Mouse (Mus musculus) CH12.LX (cell line): ENCODE measurements around the gene Mark1. TPM values are rescaled to one million over a fixed set of nuclear protein-coding genes. Genes with fewer than 3 reads are reported as not detected.

ENCODE experiments used
- DNase-seq: peaks from one replicate; pipeline ENCODE4 v3.0.0-alpha.2; 2013; ENCODE audit errors: extremely low read depth
- H3K27ac ChIP-seq: 2 replicates; pipeline ENCODE4 v1.5.1; 2012; ENCODE audit warnings: low read depth, mild to moderate bottlenecking, control low read depth, moderate library complexity; ENCODE audit not compliant: insufficient read depth
- H3K27me3 ChIP-seq: replicated peaks from 2 replicates; pipeline ENCODE3; 2012; ENCODE audit warnings: inconsistent platforms
- H3K36me3 ChIP-seq, 2 experiments: replicated peaks in 1 of 2; 2 replicates each; pipeline versions ENCODE3 to v1.6.1; 2012; ENCODE audit warnings: inconsistent platforms in 1 of 2, low read length in 1 of 2, mild to moderate bottlenecking in 1 of 2, mixed read lengths in 1 of 2, moderate library complexity in 1 of 2; ENCODE audit not compliant: control insufficient read depth in 1 of 2, insufficient read depth in 1 of 2
- H3K4me1 ChIP-seq, 2 experiments: 2 replicates each; pipeline ENCODE4 v1.6.1; 2012; ENCODE audit warnings: inconsistent platforms in 1 of 2, moderate library complexity in 1 of 2; ENCODE audit not compliant: insufficient read depth in 2 of 2, control insufficient read depth in 1 of 2
- H3K4me2 ChIP-seq: 2 replicates; pipeline ENCODE4 v1.6.1; 2012; ENCODE audit warnings: low read depth, mild to moderate bottlenecking, control low read depth; ENCODE audit not compliant: poor library complexity, insufficient read depth, severe bottlenecking
- H3K4me3 ChIP-seq, 3 experiments: fragments of 150-350 bp in 1 of 3; sonication (generic) in 1 of 3; replicated peaks in 1 of 3; 2 replicates each; pipeline versions ENCODE3 to v1.5.1; 2011 to 2012; ENCODE audit warnings: low read depth in 2 of 3, low read length in 2 of 3, mild to moderate bottlenecking in 2 of 3, moderate library complexity in 2 of 3, control low read depth in 1 of 3, improper control_type of control experiment in 1 of 3, inconsistent platforms in 1 of 3, mixed read lengths in 1 of 3; ENCODE audit not compliant: poor library complexity in 1 of 3
- H3K79me2 ChIP-seq: replicated peaks from 2 replicates; pipeline ENCODE4 v1.6.1; 2012; ENCODE audit warnings: mild to moderate bottlenecking, moderate library complexity; ENCODE audit not compliant: control insufficient read depth, poor library complexity, insufficient read depth, severe bottlenecking; ENCODE audit errors: extremely low read depth
- H3K9ac ChIP-seq: 2 replicates; pipeline ENCODE4 v1.6.1; 2012; ENCODE audit warnings: low read depth, mild to moderate bottlenecking, control low read depth, moderate library complexity; ENCODE audit not compliant: insufficient read depth
- H3K9me3 ChIP-seq: replicated peaks from 2 replicates; pipeline ENCODE3; 2012; ENCODE audit warnings: low read length, inconsistent platforms, mixed read lengths
- BHLHE40 ChIP-seq: IDR thresholded peaks from 2 replicates; pipeline ENCODE4 v1.6.1; 2011; ENCODE audit warnings: mild to moderate bottlenecking, low read depth, low read length, improper control_type of control experiment
- CTCF ChIP-seq, 2 experiments: IDR thresholded peaks in 1 of 2; conservative IDR thresholded peaks in 1 of 2; 2 replicates each; pipeline ENCODE4 v1.5.1; 2011 to 2012; ENCODE audit warnings: low read depth in 2 of 2, low read length in 2 of 2, improper control_type of control experiment in 1 of 2, inconsistent platforms in 1 of 2, mild to moderate bottlenecking in 1 of 2, moderate library complexity in 1 of 2
- E2F4 ChIP-seq: IDR thresholded peaks from 2 replicates; pipeline ENCODE4 v1.6.1; 2011; ENCODE audit warnings: low read depth, low read length, improper control_type of control experiment; ENCODE audit not compliant: insufficient replicate concordance
- ELF1 ChIP-seq: IDR thresholded peaks from 2 replicates; pipeline ENCODE4 v1.6.1; 2014; ENCODE audit warnings: low read depth, mild to moderate bottlenecking, inconsistent platforms, low read length, improper control_type of control experiment
- EP300 ChIP-seq: IDR thresholded peaks from 2 replicates; pipeline ENCODE4 v1.6.1; 2011; ENCODE audit warnings: low read length, improper control_type of control experiment
- ETS1 ChIP-seq: conservative IDR thresholded peaks from 2 replicates; pipeline ENCODE4 v1.6.1; 2012; ENCODE audit warnings: low read depth, mild to moderate bottlenecking, inconsistent platforms, low read length, improper control_type of control experiment, moderate library complexity
- GABPA ChIP-seq: IDR thresholded peaks from 2 replicates; pipeline ENCODE4 v1.6.1; 2012; ENCODE audit warnings: low read depth, low read length, improper control_type of control experiment, inconsistent platforms; ENCODE audit not compliant: insufficient replicate concordance
- JUN ChIP-seq: IDR thresholded peaks from 2 replicates; pipeline ENCODE4 v1.6.1; 2011; ENCODE audit warnings: low read depth, mild to moderate bottlenecking, low read length, improper control_type of control experiment, moderate library complexity; ENCODE audit not compliant: insufficient read depth
- JUND ChIP-seq: conservative IDR thresholded peaks from 2 replicates; pipeline ENCODE4 v1.6.1; 2011; ENCODE audit warnings: low read depth, low read length, improper control_type of control experiment
- KAT2A ChIP-seq: IDR thresholded peaks from 2 replicates; pipeline ENCODE4 v1.6.1; 2012; ENCODE audit warnings: low read length, improper control_type of control experiment, inconsistent platforms; ENCODE audit not compliant: insufficient replicate concordance
- MAFK ChIP-seq: IDR thresholded peaks from 2 replicates; pipeline ENCODE4 v1.6.1; 2011; ENCODE audit warnings: low read length, improper control_type of control experiment; ENCODE audit not compliant: insufficient replicate concordance
- MAZ ChIP-seq: IDR thresholded peaks from 2 replicates; pipeline ENCODE4 v1.6.1; 2012; ENCODE audit warnings: low read depth, mild to moderate bottlenecking, inconsistent platforms, low read length, improper control_type of control experiment, moderate library complexity
- MEF2A ChIP-seq: IDR thresholded peaks from 2 replicates; pipeline ENCODE4 v1.6.1; 2014; ENCODE audit warnings: low read depth, mild to moderate bottlenecking, inconsistent platforms, low read length, improper control_type of control experiment, borderline replicate concordance
- NELFE ChIP-seq: IDR thresholded peaks from 2 replicates; pipeline ENCODE4 v1.6.1; 2011; ENCODE audit warnings: low read depth, low read length, improper control_type of control experiment
- NRF1 ChIP-seq: IDR thresholded peaks from 2 replicates; pipeline ENCODE4 v1.6.1; 2014; ENCODE audit warnings: low read depth, mild to moderate bottlenecking, inconsistent platforms, low read length, improper control_type of control experiment, moderate library complexity
- POLR2A ChIP-seq: IDR thresholded peaks from 2 replicates; pipeline ENCODE4 v1.6.1; 2011; ENCODE audit warnings: low read depth, mild to moderate bottlenecking, improper control_type of control experiment, low read length
- POLR2AphosphoS2 ChIP-seq: IDR thresholded peaks from 2 replicates; pipeline ENCODE4 v1.6.1; 2011; ENCODE audit warnings: low read depth, low read length, improper control_type of control experiment
- RAD21 ChIP-seq: IDR thresholded peaks from 2 replicates; pipeline ENCODE4 v1.6.1; 2011; ENCODE audit warnings: low read depth, mild to moderate bottlenecking, low read length, improper control_type of control experiment, moderate library complexity
- RCOR1 ChIP-seq: conservative IDR thresholded peaks from 2 replicates; pipeline ENCODE4 v1.6.1; 2012; ENCODE audit warnings: low read depth, mild to moderate bottlenecking, inconsistent platforms, low read length, improper control_type of control experiment
- TCF12 ChIP-seq: IDR thresholded peaks from 2 replicates; pipeline ENCODE4 v1.6.1; 2014; ENCODE audit warnings: low read depth, mild to moderate bottlenecking, inconsistent platforms, low read length, improper control_type of control experiment
- USF2 ChIP-seq: conservative IDR thresholded peaks from 2 replicates; pipeline ENCODE4 v1.6.1; 2011; ENCODE audit warnings: low read depth, low read length, improper control_type of control experiment
- ZC3H11A ChIP-seq: IDR thresholded peaks from 2 replicates; pipeline ENCODE4 v1.6.1; 2012; ENCODE audit warnings: low read depth, mild to moderate bottlenecking, inconsistent platforms, low read length, improper control_type of control experiment
- ZMIZ1 ChIP-seq: IDR thresholded peaks from 2 replicates; pipeline ENCODE4 v1.6.1; 2012; ENCODE audit warnings: low read depth, mild to moderate bottlenecking, inconsistent platforms, low read length, improper control_type of control experiment
- ZNF384 ChIP-seq: IDR thresholded peaks from 2 replicates; pipeline ENCODE4 v1.6.1; 2012; ENCODE audit warnings: low read depth, low read length, improper control_type of control experiment, inconsistent platforms
- dilution Hi-C: fragments of 300-500 bp; cut with MboI; formaldehyde crosslinking; loops from 2 replicates; pipeline ENCODE4 v1.14.3; 2020; ENCODE audit warnings: low sequenced_read_pairs; ENCODE audit not compliant: extremely low pct_unique_long_range_greater_than_20kb, extremely low pct_ligation_motif_present
- in situ Hi-C: fragments of 300-500 bp; cut with MboI; formaldehyde crosslinking; loops from 3 replicates; pipeline ENCODE4 v1.14.3; 2019; ENCODE audit warnings: low sequenced_read_pairs, low pct_ligation_motif_present, low pct_unique_long_range_greater_than_20kb, mixed read lengths
- polyA plus RNA-seq: library from polyadenylated mRNA; unstranded; fragments of >175 nt; gene quantifications from 2 replicates; pipeline ENCODE4 v1.2.1, GENCODE M21; 2012; ENCODE audit warnings: low read depth; ENCODE audit not compliant: insufficient read length
- total RNA-seq, 2 experiments: library from RNA; depleted of rRNA; stranded (reverse); fragments of 300-350 nt in 1 of 2; fragments of >200 nt in 1 of 2; gene quantifications; 2 replicates each; pipeline ENCODE4 v1.2.3; 2012 to 2014

Mark1 gene
- total and polyA plus RNA-seq, 3 experiments = not detected

DNA sequence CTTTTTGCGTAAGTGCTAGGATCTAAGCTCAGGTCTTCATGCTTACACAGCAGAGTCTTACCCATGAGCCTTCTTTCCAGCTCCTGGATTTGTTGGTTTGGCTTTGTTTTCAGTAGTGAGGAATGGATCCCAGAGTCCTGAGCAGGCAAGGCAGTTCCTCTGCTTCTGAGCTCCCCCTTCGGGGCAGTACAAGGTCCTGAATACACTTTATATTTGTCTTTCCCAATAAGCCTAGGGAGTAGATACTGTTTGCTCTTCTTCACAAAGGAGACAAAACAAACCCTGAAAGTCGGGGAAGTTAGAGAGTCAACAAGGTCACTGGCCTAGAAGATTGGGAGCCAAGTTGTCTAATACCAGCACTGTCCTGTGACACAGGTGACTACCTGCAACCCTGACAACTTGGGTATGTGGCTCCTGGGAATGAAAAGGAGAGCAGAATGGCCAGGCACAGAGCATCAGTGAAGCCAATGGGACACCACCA is 131.7 kb downstream of the Mark1 start:
- no peak overlapping the region for H3K4me3 ChIP-seq
- in situ Hi-C loops = no loop called here
- H3K4me2 ChIP-seq = no peak overlapping the region
- dilution Hi-C loops = no loop called here
- no peak overlapping the region for H3K9ac ChIP-seq
- TF ChIP-seq JUND = no peak
- TF ChIP-seq ZNF384 = no peak
- TF ChIP-seq ELF1 = no peak
- no peak for TF ChIP-seq ETS1
- no peak for TF ChIP-seq GABPA
- no peak for TF ChIP-seq BHLHE40
- no peak for TF ChIP-seq POLR2AphosphoS2
- TF ChIP-seq MEF2A = no peak
- TF ChIP-seq RCOR1 = no peak
- no peak for TF ChIP-seq MAFK
- no peak for TF ChIP-seq ZMIZ1
- TF ChIP-seq EP300 = no peak
- no peak for TF ChIP-seq KAT2A
- no peak for TF ChIP-seq E2F4
- TF ChIP-seq MAZ = no peak
- TF ChIP-seq TCF12 = no peak
- no peak for TF ChIP-seq RAD21
- no peak for TF ChIP-seq NRF1
- TF ChIP-seq USF2 = no peak
- no peak for TF ChIP-seq CTCF (conservative IDR thresholded peaks at IDR 0.05 in 1 of 2, IDR thresholded peaks at IDR 0.05 in 1 of 2; ENCODE audit: low read depth in 2 of 2, low read length in 2 of 2)
- H3K79me2 ChIP-seq = no peaks in the 10 kb centered on the region
- H3K4me1 ChIP-seq = peaks cover 0 to 19% of the 10 kb centered on the region in 2 experiments; a peak in 2 of 4 replicates
- H3K27ac ChIP-seq = no peak overlapping the region
- no peak for DNase-seq
- no peaks in the 10 kb centered on the region for H3K9me3 ChIP-seq
- no peaks in the 10 kb centered on the region for H3K27me3 ChIP-seq
- H3K36me3 ChIP-seq = no peaks in the 10 kb centered on the region

DNA sequence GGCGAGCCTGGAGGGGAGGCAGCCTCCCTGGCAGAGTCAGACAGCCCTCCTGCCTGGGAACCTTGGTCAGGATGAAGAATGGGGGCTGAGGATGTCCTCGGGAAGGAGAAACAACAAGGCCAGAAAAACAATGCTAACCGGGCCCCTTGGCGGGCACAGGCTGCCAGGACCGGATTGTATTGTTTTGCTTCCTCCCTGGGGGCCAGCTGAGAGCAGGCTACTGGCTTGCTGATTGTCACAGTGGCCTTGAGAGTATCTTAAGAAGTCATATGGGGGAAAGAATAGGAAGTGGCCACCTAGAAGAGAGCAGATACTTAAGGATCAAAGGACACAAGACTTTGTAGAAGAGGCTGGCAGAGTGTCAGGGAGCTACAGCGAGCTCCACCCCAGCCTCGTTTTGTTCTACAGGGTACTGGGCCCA is 135.0 kb downstream of the Mark1 start:
- H3K27me3 ChIP-seq = no peaks in the 10 kb centered on the region

More for the DNA sequence above, 135.0 kb downstream of the Mark1 start:
- Histone ChIP-seq H3K4me1 (peaks cover 0 to 19% of the 10 kb centered on the region in 2 experiments; a peak in 2 of 4 replicates), H3K4me3 (no peak overlapping the region), H3K9me3 (no peaks in the 10 kb centered on the region), H3K36me3 (no peaks in the 10 kb centered on the region), H3K4me2 (no peak overlapping the region), H3K9ac (no peak overlapping the region), H3K27ac (no peak overlapping the region), H3K79me2 (no peaks in the 10 kb centered on the region)
- dilution Hi-C loops (no loop called here), in situ Hi-C loops (no loop called here)
- DNase-seq = no peak
- TF ChIP-seq NELFE (no peak), CTCF (conservative IDR thresholded peaks at IDR 0.05 in 1 of 2, IDR thresholded peaks at IDR 0.05 in 1 of 2; ENCODE audit: low read depth in 2 of 2, low read length in 2 of 2) (no peak), ZC3H11A (no peak), JUN (no peak), POLR2A (no peak)
